Mouse (Mus musculus) layer of hippocampus, postnatal 25 days (tissue): ENCODE data around the gene Rhbdd3. TPM values are rescaled to one million over a fixed set of nuclear protein-coding genes. Genes with fewer than 3 reads are reported as not detected.

ENCODE experiments used
- total RNA-seq, 2 experiments: library from RNA; stranded (reverse); gene quantifications; 2 replicates each; pipeline ENCODE4 v1.2.3; 2021

Gene Rhbdd3
- total RNA-seq, 2 experiments from 2014 or later, result 20.7 to 23.6 TPM

Other genes starting within 250 kb of the Rhbdd3 start
- 100 to 1,000 TPM; 102 to 107 TPM for gene Nf2, start 249.4 kb upstream of the Rhbdd3 start, total RNA-seq
- 10 to 100 TPM; 80.6 to 95.5 TPM for gene Nipsnap1, start 225.0 kb upstream of the Rhbdd3 start, total RNA-seq
- 10 to 100 TPM; 36.2 to 38.9 TPM for gene Thoc5, start 203.6 kb upstream of the Rhbdd3 start, total RNA-seq
- 10 to 100 TPM; 37.9 to 39.0 TPM for gene Nefh, start 150.9 kb upstream of the Rhbdd3 start, total RNA-seq
- gene Ap1b1, start 112.1 kb upstream of the Rhbdd3 start, total RNA-seq, result 100 to 1,000 TPM; 134 to 146 TPM
- gene Rasl10a, start 40.8 kb upstream of the Rhbdd3 start, total RNA-seq, result 10 to 100 TPM; 76.8 to 94.0 TPM
- gene Gas2l1, start 33.6 kb upstream of the Rhbdd3 start, total RNA-seq, result 10 to 100 TPM; 92.4 to 95.2 TPM
- gene Ewsr1, start 340 bp downstream of the Rhbdd3 start, total RNA-seq, result 100 to 1,000 TPM; 260 to 353 TPM
- gene Emid1, start 53.3 kb downstream of the Rhbdd3 start, total RNA-seq, result 10 to 100 TPM in 1 of 2 experiments, 1 to 10 TPM in 1; 8.8 to 10.6 TPM
- gene Kremen1, start 162.6 kb downstream of the Rhbdd3 start, total RNA-seq, result 10 to 100 TPM; 13.0 to 14.3 TPM